Mouse (Mus musculus) forebrain, embryonic 15.5 days (tissue): ENCODE data around the gene Skap1. TPM values are rescaled to one million over a fixed set of nuclear protein-coding genes. Genes with fewer than 3 reads are reported as not detected.
"Not testable (repeated sequence)": the region's sequence is repeated elsewhere in the genome, so short reads cannot be mapped to it uniquely, and the experiment has no call there.

ENCODE experiments used
- ATAC-seq: fragments of 200-750 bp; cut with Nextera tagmentation; replicated peaks from 2 replicates; pipeline ENCODE4 v1.8.0; 2017; ENCODE audit warnings: mild to moderate bottlenecking, moderate TSS enrichment, moderate library complexity
- H3K27ac ChIP-seq: fragments of 300-500 bp; sonication (generic); replicated peaks from 2 replicates; pipeline ENCODE4 v1.5.1; 2015; ENCODE audit warnings: mild to moderate bottlenecking, inconsistent platforms
- H3K27me3 ChIP-seq: fragments of 300-500 bp; sonication (generic); 2 replicates; pipeline ENCODE4 v1.6.1; 2015; ENCODE audit warnings: inconsistent platforms
- H3K36me3 ChIP-seq: fragments of 300-500 bp; sonication (generic); 2 replicates; pipeline ENCODE4 v1.6.1; 2015; ENCODE audit warnings: mild to moderate bottlenecking, inconsistent platforms
- H3K4me1 ChIP-seq: fragments of 300-500 bp; sonication (generic); 2 replicates; pipeline ENCODE4 v1.6.1; 2015; ENCODE audit warnings: inconsistent platforms
- H3K4me2 ChIP-seq: fragments of 300-500 bp; sonication (generic); replicated peaks from 2 replicates; pipeline ENCODE4 v1.6.1; 2015; ENCODE audit warnings: mild to moderate bottlenecking, inconsistent platforms
- H3K4me3 ChIP-seq: fragments of 300-500 bp; sonication (generic); 2 replicates; pipeline ENCODE4 v1.5.1; 2015; ENCODE audit warnings: mild to moderate bottlenecking, inconsistent platforms
- H3K9ac ChIP-seq: fragments of 300-500 bp; sonication (generic); replicated peaks from 2 replicates; pipeline ENCODE4 v1.6.1; 2015; ENCODE audit warnings: mild to moderate bottlenecking, inconsistent platforms
- H3K9me3 ChIP-seq: fragments of 300-500 bp; sonication (generic); 2 replicates; pipeline ENCODE4 v1.6.1; 2016; ENCODE audit warnings: inconsistent platforms
- WGBS: fragments of 180-500 bp; shearing (Covaris S2); methylation state at CpG from one replicate; pipeline ENCODE4 v1.1.7; 2015; ENCODE audit warnings: mixed read lengths; 5-methylcytosine and 5-hydroxymethylcytosine counted together
- polyA plus RNA-seq: library from polyadenylated mRNA; unstranded; fragments of >200 nt; fragmentation: Nextera tagmentation; extraction: Ambion mirVana; gene quantifications from 2 replicates; pipeline ENCODE4 v1.2.1, GENCODE M21; 2015

The Skap1 gene
- polyA plus RNA-seq, 1 experiment from 2014 or later, result 2.8 TPM

GRCm38 (mm10) chr11:96780306-96780705 is 315.9 kb downstream of the Skap1 start:
- H3K27me3 ChIP-seq, result no peaks in the 10 kb centered on the region
- no peak overlapping the region for H3K4me3 ChIP-seq
- peaks cover 23% of the 10 kb centered on the region for H3K4me1 ChIP-seq
- H3K27ac ChIP-seq, result no peak overlapping the region
- no peak overlapping the region for H3K9ac ChIP-seq
- 71% methylated on average over 5 of the region's 5 CpGs for WGBS
- no peaks in the 10 kb centered on the region for H3K9me3 ChIP-seq
- no peak overlapping the region for H3K4me2 ChIP-seq
- H3K36me3 ChIP-seq, result no peaks in the 10 kb centered on the region
- ATAC-seq, result no peak

GRCm38 (mm10) chr11:96781425-96781824 is 317.0 kb downstream of the Skap1 start:
- no peaks in the 10 kb centered on the region for H3K27me3 ChIP-seq
- peaks cover 12% of the 10 kb centered on the region for H3K4me1 ChIP-seq
- H3K27ac ChIP-seq, result no peak overlapping the region
- H3K9ac ChIP-seq, result no peak overlapping the region
- WGBS, result 78% methylated on average over 2 of the region's 2 CpGs
- no peaks in the 10 kb centered on the region for H3K9me3 ChIP-seq
- no peak overlapping the region for H3K4me3 ChIP-seq
- H3K36me3 ChIP-seq, result no peaks in the 10 kb centered on the region
- H3K4me2 ChIP-seq, result no peak overlapping the region
- no peak for ATAC-seq

GRCm38 (mm10) chr11:96784847-96785246 is 320.5 kb downstream of the Skap1 start:
- H3K27me3 ChIP-seq, H3K4me3 ChIP-seq, H3K9ac ChIP-seq, H3K4me1 ChIP-seq, ATAC-seq, H3K4me2 ChIP-seq, H3K9me3 ChIP-seq, H3K27ac ChIP-seq, H3K36me3 ChIP-seq: not testable (repeated sequence)
- 11% methylated on average over 7 of the region's 7 CpGs for WGBS

- WGBS, result 31% methylated on average over 9 of the region's 9 CpGs
Observed at GRCm38 (mm10) chr11:96786731-96787450, 322.5 kb downstream of the Skap1 start.

GRCm38 (mm10) chr11:96788871-96789795 is 324.7 kb downstream of the Skap1 start, which contains the start of gene Cbx1:
Cbx1 (plus strand) TSS chr11:96789127.
- Histone ChIP-seq H3K27ac (peak within 1 kb of the TSS; percentile 97), H3K9ac (peak within 1 kb of the TSS; percentile 89), H3K4me3 (peak within 1 kb of the TSS; percentile 91), H3K27me3 (no peaks in the 10 kb centered on the region), H3K4me1 (peaks cover 48% of the 10 kb centered on the region), H3K4me2 (peak within 1 kb of the TSS; percentile 66), H3K36me3 (no peaks in the 10 kb centered on the region), H3K9me3 (no peaks in the 10 kb centered on the region)
- under 1% methylated on average over 90 of the region's 93 CpGs for WGBS
- ATAC-seq, result peak; percentile 99

More at GRCm38 (mm10) chr11:96786731-96787450, 322.5 kb downstream of the Skap1 start:
- no peak for ATAC-seq
- no peaks in the 10 kb centered on the region for H3K9me3 ChIP-seq
- H3K9ac ChIP-seq, result no peak overlapping the region
- no peak overlapping the region for H3K4me2 ChIP-seq
- no peaks in the 10 kb centered on the region for H3K36me3 ChIP-seq
- H3K27me3 ChIP-seq, result no peaks in the 10 kb centered on the region
- H3K4me1 ChIP-seq, result peaks cover 26% of the 10 kb centered on the region
- H3K4me3 ChIP-seq, result no peak overlapping the region
- no peak overlapping the region for H3K27ac ChIP-seq

GRCm38 (mm10) chr11:96789990-96790389 is 325.6 kb downstream of the Skap1 start:
- no peak overlapping the region for H3K27ac ChIP-seq
- peak overlapping the region; percentile 89 for H3K9ac ChIP-seq
- H3K9me3 ChIP-seq, result no peaks in the 10 kb centered on the region
- peak overlapping the region; percentile 66 for H3K4me2 ChIP-seq
- ATAC-seq, result no peak
- no peaks in the 10 kb centered on the region for H3K36me3 ChIP-seq
- H3K27me3 ChIP-seq, result no peaks in the 10 kb centered on the region
- WGBS, result 6% methylated on average over 5 of the region's 5 CpGs
- H3K4me1 ChIP-seq, result peaks cover 48% of the 10 kb centered on the region
- H3K4me3 ChIP-seq, result peak overlapping the region; percentile 91

- peaks cover 6% of the 10 kb centered on the region; the same call in 1 of the 2 replicates for H3K36me3 ChIP-seq
- H3K27ac ChIP-seq, result no peak overlapping the region
- peaks cover 48% of the 10 kb centered on the region for H3K4me1 ChIP-seq
- WGBS, result 0% methylated on average over 1 of the region's 1 CpGs
- H3K9me3 ChIP-seq, result no peaks in the 10 kb centered on the region
- no peaks in the 10 kb centered on the region for H3K27me3 ChIP-seq
- ATAC-seq, result no peak
- H3K4me3 ChIP-seq, result peak overlapping the region; percentile 91
- H3K9ac ChIP-seq, result 0 out of 2 replicates have a peak overlapping the region, but pooled peaks have one; percentile 25
- H3K4me2 ChIP-seq, result peak overlapping the region; percentile 66
Observed at GRCm38 (mm10) chr11:96790681-96791080, 326.3 kb downstream of the Skap1 start.

- Histone ChIP-seq H3K36me3 (peaks cover 8% of the 10 kb centered on the region; the same call in 1 of the 2 replicates), H3K9ac (no peak overlapping the region), H3K4me1 (peaks cover 39% of the 10 kb centered on the region), H3K4me2 (no peak overlapping the region), H3K27ac (no peak overlapping the region), H3K4me3 (no peak overlapping the region), H3K9me3 (no peaks in the 10 kb centered on the region), H3K27me3 (no peaks in the 10 kb centered on the region)
- no peak for ATAC-seq
- 96% methylated on average over 13 of the region's 13 CpGs for WGBS
Observed at GRCm38 (mm10) chr11:96795491-96795890, 331.1 kb downstream of the Skap1 start.

- Histone ChIP-seq H3K4me1 (peaks cover 37% of the 10 kb centered on the region), H3K27me3 (no peaks in the 10 kb centered on the region), H3K4me2 (no peak overlapping the region), H3K4me3 (no peak overlapping the region), H3K9me3 (no peaks in the 10 kb centered on the region), H3K27ac (no peak overlapping the region), H3K36me3 (peaks cover 13% of the 10 kb centered on the region; the same call in 1 of the 2 replicates), H3K9ac (no peak overlapping the region)
- no peak for ATAC-seq
- WGBS, result 100% methylated on average over 2 of the region's 2 CpGs
Observed at GRCm38 (mm10) chr11:96796081-96796480, 331.7 kb downstream of the Skap1 start.

- no peak overlapping the region for H3K4me2 ChIP-seq
- peaks cover 18% of the 10 kb centered on the region for H3K36me3 ChIP-seq
- no peaks in the 10 kb centered on the region for H3K27me3 ChIP-seq
- 63% methylated on average over 1 of the region's 1 CpGs for WGBS
- H3K4me1 ChIP-seq, result peaks cover 32% of the 10 kb centered on the region
- ATAC-seq, result no peak
- no peak overlapping the region for H3K9ac ChIP-seq
- H3K27ac ChIP-seq, result no peak overlapping the region
- no peaks in the 10 kb centered on the region for H3K9me3 ChIP-seq
- H3K4me3 ChIP-seq, result no peak overlapping the region
Observed at GRCm38 (mm10) chr11:96796586-96796985, 332.2 kb downstream of the Skap1 start.

GRCm38 (mm10) chr11:96799511-96799910 is 335.1 kb downstream of the Skap1 start:
- peaks cover 47% of the 10 kb centered on the region for H3K36me3 ChIP-seq
- WGBS, result 94% methylated on average over 2 of the region's 2 CpGs
- ATAC-seq, result no peak

GRCm38 (mm10) chr11:96805606-96806005 is 341.2 kb downstream of the Skap1 start:
- Histone ChIP-seq H3K9ac (no peak overlapping the region), H3K36me3 (peaks cover 93% of the 10 kb centered on the region), H3K4me2 (no peak overlapping the region), H3K4me1 (0 out of 2 replicates have a peak, but pooled peaks cover 2% of the 10 kb centered on the region), H3K9me3 (no peaks in the 10 kb centered on the region), H3K4me3 (no peak overlapping the region), H3K27ac (no peak overlapping the region), H3K27me3 (no peaks in the 10 kb centered on the region)
- 94% methylated on average over 5 of the region's 5 CpGs for WGBS
- ATAC-seq, result no peak

More at GRCm38 (mm10) chr11:96799511-96799910, 335.1 kb downstream of the Skap1 start:
- H3K27ac ChIP-seq, result no peak overlapping the region
- H3K9me3 ChIP-seq, result no peaks in the 10 kb centered on the region
- no peak overlapping the region for H3K4me2 ChIP-seq
- H3K4me1 ChIP-seq, result 0 out of 2 replicates have a peak, but pooled peaks cover 7% of the 10 kb centered on the region
- no peaks in the 10 kb centered on the region for H3K27me3 ChIP-seq
- no peak overlapping the region for H3K9ac ChIP-seq
- no peak overlapping the region for H3K4me3 ChIP-seq
